Mouse (Mus musculus): ENCODE measurements around the gene C5ar1.
"Not testable (repeated sequence)": the region's sequence is repeated elsewhere in the genome, so short reads cannot be mapped to it uniquely, and the experiment has no call there.

C5ar1 gene

GRCm38 (mm10) chr7:16274922-16275890 is 15.9 kb upstream of the C5ar1 start:
- no peak for DNase-seq (ENCODE audit: low read depth in 1 of 2, low spot score in 2 of 2)

GRCm38 (mm10) chr7:16273766-16274140 is 14.4 kb upstream of the C5ar1 start:
- peak; percentile 49 to 72 for DNase-seq (ENCODE audit: low read depth in 1 of 2, low spot score in 2 of 2)

DNA sequence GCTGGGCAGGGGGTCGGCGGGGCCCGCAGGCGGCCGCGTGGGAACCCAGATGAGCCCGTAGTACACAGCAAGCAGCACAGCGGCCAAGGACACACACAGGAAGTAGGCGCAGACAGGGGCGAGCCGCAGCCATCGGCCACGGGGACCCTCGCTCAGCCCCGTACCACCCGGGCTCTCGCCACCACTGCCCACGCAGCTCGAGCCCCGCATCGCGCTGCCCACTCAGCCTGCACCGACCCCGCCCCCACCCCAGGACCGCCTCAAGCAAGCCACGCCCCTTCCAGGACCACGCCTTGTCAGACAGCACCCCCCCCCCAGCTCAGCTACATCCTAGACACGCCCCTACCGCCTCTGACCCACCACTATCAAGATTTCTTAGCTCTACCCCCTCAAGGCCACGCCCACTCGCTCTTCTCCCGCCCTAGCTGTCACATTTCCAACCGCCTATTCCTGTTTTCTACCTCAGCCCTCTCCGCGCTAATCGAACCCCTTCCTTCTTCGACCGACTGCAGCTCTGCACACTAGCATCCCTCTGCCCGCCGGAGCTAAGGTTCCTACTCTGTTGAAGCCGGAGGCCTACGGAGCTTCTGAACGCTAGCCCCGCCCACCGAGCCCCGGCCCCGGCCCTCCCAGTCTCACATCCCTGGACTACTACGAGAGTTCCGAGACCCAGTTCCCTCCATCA is 13.9 kb upstream of the C5ar1 start, which contains the start of gene Inafm1:
Inafm1 (minus strand) TSS at position 537 of the 685 bp plus-strand sequence.
- DNase-seq (ENCODE audit: low read depth in 1 of 2, low spot score in 2 of 2), result peak in 1 of 2 experiments; percentile 65

DNA sequence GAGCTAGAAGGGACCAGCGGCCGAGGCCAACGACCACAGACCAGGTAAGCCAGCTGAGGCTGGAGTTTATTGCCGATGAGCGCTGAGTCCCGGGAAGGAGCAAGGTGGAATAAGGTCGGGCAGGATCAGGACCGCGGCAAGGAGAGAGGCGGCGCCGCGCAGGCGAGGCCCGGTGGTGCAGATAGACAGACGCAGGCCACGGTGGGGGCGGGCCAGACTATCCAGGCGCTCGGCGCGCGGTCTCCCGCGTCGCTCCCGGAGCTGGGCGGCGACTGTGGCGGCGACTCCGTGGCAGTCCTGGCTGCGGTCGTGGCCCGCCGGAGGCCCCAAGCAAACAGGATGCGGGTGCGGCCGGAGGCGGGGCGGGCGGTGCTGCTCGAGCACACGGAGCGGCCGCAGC is 13.3 kb upstream of the C5ar1 start:
- no peak for DNase-seq (ENCODE audit: low read depth in 1 of 2, low spot score in 2 of 2)

- DNase-seq (ENCODE audit: low read depth in 1 of 2, low spot score in 2 of 2), result no peak
Observed at GRCm38 (mm10) chr7:16271139-16271538, 11.8 kb upstream of the C5ar1 start.

DNA sequence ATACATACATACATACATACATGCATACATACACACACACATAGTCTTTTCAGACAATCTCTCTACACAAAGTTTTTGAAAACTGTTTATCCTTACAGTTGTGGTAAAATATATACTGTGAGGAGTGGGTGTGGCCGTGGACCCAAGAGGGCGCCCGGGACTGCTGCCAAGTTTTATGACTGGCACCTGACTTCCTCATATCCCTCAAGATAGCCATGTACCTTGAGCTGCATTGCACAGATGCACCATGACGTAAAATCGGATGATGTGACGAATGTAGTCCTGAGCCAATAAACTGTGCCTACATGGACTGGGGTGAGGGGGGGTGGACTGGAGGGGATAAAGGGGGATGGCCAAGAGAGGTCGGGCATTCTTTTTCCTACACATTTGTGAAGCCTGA is 7.3 kb upstream of the C5ar1 start:
- not testable (repeated sequence) for DNase-seq (ENCODE audit: low read depth in 1 of 2, low spot score in 2 of 2)

DNA sequence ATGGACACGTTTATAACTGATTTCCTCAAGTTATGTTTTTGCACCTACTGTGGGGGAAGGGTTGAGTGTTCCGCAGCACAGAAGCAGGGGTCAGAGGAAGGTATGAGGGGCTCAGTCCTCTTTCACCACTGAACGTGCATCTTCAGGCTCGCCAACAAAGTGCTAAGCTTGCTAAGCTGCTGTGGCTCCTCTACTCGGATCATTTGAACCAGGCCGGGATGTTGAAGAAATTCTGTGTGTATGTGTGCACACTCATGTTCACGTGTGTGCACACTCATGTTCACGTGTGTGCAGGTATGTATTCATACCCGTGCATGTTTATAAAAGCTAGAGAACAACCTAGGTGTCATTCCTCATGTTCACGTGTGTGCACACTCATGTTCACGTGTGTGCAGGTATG is 6.5 kb upstream of the C5ar1 start:
- no peak for DNase-seq (ENCODE audit: low read depth in 1 of 2, low spot score in 2 of 2)

- DNase-seq (ENCODE audit: low read depth in 1 of 2, low spot score in 2 of 2), result no peak
Observed at GRCm38 (mm10) chr7:16263843-16264242, 4.5 kb upstream of the C5ar1 start.

GRCm38 (mm10) chr7:16263015-16263787 is 3.9 kb upstream of the C5ar1 start:
- DNase-seq (ENCODE audit: low read depth in 1 of 2, low spot score in 2 of 2), result peak in 1 of 2 experiments; percentile 70

GRCm38 (mm10) chr7:16261097-16261496 is 1.8 kb upstream of the C5ar1 start:
- no peak for DNase-seq (ENCODE audit: low read depth in 1 of 2, low spot score in 2 of 2)

DNA sequence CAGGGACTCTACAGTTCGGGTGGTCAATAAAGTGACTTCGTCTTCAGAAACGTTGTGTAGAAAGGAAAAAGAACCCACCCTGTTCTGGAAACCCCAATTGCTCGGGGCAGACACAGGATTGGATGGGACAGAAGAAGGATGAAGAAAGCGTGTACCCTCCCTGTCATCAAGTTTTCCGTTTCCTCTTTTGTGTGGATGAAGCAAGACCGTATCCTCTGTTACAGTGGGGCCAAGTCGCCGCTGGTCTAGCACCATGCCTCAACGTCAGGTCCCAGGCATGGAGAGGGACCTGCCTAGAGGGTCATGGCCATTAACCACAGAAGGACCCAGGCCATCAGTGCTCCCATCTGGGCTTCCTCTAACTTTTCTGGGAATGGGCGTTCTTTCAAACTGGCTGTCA is 1.5 kb downstream of the C5ar1 start:
- DNase-seq (ENCODE audit: low read depth in 1 of 2, low spot score in 2 of 2), result peak in 1 of 2 experiments; percentile 76

DNA sequence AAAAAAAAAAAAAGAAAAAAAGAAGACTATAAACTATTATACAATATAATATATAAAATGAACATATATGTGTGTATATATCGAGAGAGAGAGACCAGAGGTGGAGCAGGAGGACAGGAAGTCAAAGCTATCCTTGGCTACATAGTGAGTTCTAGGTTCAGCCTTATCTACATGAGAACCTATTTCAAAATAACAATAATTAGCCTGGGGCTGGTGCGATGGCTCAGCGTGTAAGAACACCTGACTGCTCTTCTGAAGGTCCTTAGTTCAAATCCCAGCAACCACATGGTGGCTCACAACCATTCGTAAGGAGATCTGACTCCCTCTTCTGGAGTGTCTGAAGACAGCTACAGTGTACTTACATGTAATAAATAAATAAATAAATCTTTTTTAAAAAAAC is 3.4 kb downstream of the C5ar1 start:
- not testable (repeated sequence) for DNase-seq (ENCODE audit: low read depth in 1 of 2, low spot score in 2 of 2)

- peak in 1 of 2 experiments; percentile 55 for DNase-seq (ENCODE audit: low read depth in 1 of 2, low spot score in 2 of 2)
Observed at GRCm38 (mm10) chr7:16254195-16254594, 5.1 kb downstream of the C5ar1 start.

DNA sequence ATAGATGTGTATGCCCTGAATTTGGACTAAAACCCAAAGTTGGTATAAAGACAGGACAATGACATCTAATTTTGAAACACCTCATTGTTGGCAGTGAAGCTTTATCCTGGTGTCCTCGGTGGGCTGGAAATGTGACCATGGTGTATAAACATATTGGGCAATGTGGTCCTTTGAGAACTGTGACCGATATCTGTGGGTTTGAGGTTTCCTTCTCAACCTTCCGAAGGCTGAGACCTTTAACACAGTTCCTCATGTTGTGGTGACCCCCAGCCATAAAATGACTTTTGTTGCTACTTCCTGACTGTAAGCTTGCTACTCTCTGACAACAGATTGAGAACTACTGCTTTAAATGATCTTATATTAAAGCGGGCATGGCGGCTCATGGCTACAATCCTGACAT is 8.7 kb downstream of the C5ar1 start:
- DNase-seq (ENCODE audit: low read depth in 1 of 2, low spot score in 2 of 2), result no peak

DNA sequence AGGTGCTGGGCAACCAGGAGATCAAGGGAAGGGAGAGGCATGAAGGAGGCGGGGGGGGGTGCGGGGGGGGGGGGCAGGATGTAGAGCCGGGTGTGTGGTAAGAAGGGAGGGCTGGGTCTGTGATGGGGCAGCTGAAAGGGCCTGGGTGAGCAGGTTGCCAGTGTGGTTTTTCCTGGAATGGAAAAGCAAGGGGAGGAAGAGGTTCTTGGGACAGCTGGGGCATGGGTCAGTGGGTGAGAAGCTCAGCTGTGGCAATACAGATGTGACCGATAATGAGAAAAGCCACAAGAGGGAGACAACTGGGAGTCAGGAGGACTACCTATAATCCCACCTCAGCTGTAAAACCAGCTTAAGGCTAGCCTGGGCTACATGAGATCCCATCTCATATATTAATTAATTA is 13.4 kb downstream of the C5ar1 start:
- no peak for DNase-seq (ENCODE audit: low read depth in 1 of 2, low spot score in 2 of 2)

DNA sequence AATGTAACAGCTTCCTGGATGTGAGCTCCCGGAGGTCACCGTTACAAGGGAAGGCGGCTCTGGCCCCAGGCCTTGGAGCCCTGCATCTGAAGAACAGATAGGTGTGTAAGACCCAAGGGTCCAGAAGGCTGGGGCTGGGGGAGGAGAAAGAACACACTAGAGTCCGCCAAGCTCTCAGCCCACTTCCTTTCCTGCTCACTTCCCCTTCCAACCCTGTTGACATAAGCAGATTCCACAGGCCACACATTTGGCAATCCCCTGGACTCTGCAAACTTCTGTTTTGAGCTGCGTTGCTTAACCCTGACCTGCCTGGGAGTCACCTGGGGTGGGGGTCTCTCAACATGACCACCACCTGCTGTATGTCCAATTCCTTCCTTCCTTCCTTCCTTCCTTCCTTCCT is 15.3 kb downstream of the C5ar1 start, which contains the start of gene C5ar2:
C5ar2 (minus strand) TSS at position 88 of the 400 bp plus-strand sequence.
- peak in 1 of 2 experiments; percentile 46 for DNase-seq (ENCODE audit: low read depth in 1 of 2, low spot score in 2 of 2)

GRCm38 (mm10) chr7:16242198-16242597 is 17.1 kb downstream of the C5ar1 start:
- DNase-seq (ENCODE audit: low read depth in 1 of 2, low spot score in 2 of 2), result no peak

- DNase-seq (ENCODE audit: low read depth in 1 of 2, low spot score in 2 of 2), result no peak
Observed at GRCm38 (mm10) chr7:16241787-16242186, 17.6 kb downstream of the C5ar1 start.

DNA sequence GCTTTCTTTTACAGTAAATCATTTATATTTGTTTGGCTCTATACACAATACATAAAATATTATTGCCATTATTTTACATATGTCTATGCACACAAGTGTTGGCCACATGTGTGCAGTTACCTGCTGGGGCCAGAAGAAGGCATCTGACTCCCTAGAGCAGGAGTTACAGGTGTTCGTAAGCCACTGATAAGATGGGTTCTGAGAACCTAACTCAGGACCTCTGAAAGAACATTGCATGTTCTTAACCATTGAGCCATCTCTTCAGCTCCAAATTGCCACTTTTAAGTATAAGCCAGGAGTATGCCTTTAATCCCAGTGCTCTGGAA is 18.4 kb downstream of the C5ar1 start:
- DNase-seq (ENCODE audit: low read depth in 1 of 2, low spot score in 2 of 2), result no peak

GRCm38 (mm10) chr7:16240281-16240977 is 18.9 kb downstream of the C5ar1 start:
- no peak for DNase-seq (ENCODE audit: low read depth in 1 of 2, low spot score in 2 of 2)

GRCm38 (mm10) chr7:16239554-16239997 is 19.8 kb downstream of the C5ar1 start:
- peak in 1 of 2 experiments; percentile 25 for DNase-seq (ENCODE audit: low read depth in 1 of 2, low spot score in 2 of 2)
